Mouse (Mus musculus) adrenal gland, adult 2 months (tissue): ENCODE measurements around the gene Prss16. TPM values are rescaled to one million over a fixed set of nuclear protein-coding genes. Genes with fewer than 3 reads are reported as not detected.

Experiments
- DNase-seq: peaks from one replicate; pipeline ENCODE4 v3.0.0; 2021
- polyA plus RNA-seq: library from polyadenylated mRNA; depleted of rRNA; stranded (reverse); fragments of >200 nt; gene quantifications from 2 replicates; pipeline ENCODE4 v1.2.3, GENCODE M21; 2012
- total RNA-seq, 2 experiments: library from RNA; stranded (reverse); gene quantifications; 2 replicates each; pipeline ENCODE4 v1.2.3; 2021

Prss16 gene
- total and polyA plus RNA-seq, 3 experiments, result 0.61 to 1.0 TPM; not detected in 1

DNA sequence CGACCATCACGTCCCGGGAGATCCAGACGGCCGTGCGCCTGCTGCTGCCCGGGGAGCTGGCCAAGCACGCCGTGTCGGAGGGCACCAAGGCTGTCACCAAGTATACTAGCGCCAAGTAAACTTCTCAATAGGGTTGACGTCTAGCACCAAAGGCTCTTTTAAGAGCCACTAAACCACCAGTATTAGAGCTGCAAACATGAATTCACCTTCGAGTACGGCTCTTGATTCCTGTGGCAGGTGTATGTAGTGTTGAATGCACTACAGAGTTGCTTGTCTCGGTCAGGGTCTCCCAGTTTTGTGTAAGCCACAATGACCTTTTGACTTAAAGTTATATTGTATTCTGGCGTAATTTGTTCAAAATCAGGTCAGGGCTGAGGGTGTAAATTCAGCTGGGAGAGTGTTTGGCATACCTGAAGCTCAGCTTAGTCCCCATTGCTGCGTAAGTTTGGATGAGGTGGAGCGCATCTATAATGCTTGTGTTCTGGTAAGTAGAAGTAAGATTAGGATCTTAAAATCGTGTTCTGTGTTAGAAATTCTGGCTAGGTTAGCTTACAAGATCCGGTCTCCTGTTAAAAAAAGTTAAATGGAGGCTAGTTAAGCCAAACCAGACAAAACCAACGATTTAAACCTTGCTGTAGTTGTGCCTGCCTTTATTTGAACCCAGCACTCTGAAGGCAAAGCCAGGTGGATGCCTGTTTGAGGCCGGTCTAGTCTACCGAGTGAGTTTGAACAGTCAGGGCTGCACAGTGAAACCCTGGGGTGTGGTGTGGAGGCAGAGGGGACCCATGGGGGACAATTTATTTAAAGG, 26.8 kb upstream of the Prss16 start:
- no peak for DNase-seq

DNA sequence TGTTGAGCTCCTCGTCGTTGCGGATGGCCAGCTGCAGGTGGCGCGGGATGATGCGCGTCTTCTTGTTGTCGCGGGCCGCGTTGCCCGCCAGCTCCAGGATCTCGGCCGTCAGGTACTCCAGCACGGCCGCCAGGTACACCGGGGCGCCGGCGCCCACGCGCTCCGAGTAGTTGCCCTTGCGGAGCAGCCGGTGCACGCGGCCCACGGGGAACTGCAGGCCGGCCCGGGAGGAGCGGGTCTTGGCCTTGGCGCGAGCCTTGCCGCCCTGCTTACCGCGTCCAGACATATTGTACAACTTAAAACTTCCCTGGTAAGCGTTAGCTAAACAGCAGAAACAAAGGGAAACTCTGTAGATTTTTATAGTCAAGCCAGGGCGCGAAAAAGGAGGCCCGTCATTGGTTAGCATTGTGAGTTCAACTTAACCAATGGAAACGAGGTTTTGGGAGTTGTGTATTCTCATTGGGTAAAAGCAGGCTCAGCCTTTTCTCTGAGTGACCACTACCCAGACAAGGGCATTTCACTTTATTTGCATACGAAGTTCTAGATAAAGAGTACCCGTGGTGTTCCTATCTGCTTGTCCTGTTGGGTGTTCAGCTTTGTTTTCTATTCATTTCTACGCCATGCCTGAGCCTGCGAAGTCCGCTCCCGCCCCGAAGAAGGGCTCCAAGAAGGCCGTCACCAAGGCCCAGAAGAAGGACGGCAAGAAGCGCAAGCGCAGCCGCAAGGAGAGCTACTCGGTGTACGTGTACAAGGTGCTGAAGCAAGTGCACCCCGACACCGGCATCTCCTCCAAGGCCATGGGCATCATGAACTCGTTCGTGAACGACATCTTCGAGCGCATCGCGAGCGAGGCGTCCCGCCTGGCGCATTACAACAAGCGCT, 26.0 kb upstream of the Prss16 start, which contains the start of the genes Hist1h2ah and Hist1h2bk:
Gene Hist1h2ah, minus strand, starts transcription at position 302 of the 882 bp plus-strand sequence.
Gene Hist1h2bk, plus strand, starts transcription at position 604 of the 882 bp plus-strand sequence.
- DNase-seq, result peak; percentile 90

DNA sequence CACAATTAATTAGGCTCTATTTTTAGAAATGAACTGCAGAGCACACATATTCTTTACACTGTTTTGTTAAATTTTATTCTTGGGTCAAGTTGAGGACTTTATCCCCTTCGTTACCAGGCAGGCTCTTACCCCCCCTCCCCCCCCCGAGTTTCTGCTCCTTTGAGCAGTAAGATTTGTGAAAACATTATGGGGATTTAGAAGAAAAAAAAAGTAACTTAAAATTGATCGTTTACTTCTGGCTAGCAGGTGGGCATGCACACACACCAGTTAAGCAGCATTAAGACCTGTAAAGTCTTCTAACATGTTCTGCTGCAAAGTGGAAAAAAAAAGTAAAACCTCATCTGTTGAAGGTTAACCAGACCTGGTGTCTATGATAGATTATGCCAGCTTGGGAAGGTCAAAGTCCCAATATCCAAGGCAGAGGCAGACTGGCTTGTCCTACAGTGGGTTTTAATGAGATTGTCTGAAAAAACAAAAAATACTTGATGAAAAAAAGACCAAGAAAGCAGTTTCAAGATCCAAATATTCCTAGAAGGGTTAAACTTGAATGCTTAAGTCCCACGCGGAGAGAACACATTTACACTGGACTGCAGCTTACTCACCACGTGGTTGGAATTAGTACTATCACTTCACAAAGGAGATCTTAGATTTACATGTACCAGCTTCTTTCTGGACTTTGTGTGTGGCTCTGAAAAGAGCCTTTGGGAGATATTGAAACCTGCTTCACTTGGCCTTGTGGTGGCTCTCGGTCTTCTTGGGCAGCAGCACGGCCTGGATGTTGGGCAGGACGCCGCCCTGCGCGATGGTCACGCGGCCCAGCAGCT, 25.1 kb upstream of the Prss16 start:
- peak; percentile 31 for DNase-seq

DNA sequence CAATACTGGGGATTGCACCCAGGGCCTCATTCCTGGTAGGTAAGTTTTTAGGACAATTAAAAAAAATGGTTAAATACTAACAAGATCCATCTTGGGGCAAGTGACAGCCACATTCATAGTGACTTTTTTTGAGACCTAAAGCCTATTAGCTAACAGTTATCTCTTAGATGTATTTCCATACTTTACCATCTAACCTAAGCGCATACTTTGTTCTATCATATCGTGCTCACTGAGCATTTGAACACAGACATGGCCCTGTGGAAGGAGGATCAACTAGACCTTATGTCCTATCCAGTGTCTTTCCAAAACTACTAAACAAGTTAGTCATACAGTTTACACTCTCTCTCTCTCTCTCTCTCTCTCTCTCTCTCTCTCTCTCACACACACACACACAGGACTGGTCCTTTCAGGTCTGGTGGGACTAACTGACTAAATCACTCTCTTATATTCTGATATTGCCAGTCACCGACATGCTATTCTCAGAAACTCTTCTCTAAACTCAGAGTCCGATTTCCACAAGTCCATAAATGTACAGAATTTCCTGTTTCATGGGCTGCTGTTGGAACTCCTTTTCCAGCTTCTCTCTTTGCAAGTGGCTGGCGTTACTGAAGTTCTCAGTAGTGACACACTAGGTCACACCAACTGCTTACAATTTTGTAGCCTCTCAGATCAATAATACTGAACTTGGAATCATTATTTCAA, 24.4 kb upstream of the Prss16 start:
- no peak for DNase-seq

DNA sequence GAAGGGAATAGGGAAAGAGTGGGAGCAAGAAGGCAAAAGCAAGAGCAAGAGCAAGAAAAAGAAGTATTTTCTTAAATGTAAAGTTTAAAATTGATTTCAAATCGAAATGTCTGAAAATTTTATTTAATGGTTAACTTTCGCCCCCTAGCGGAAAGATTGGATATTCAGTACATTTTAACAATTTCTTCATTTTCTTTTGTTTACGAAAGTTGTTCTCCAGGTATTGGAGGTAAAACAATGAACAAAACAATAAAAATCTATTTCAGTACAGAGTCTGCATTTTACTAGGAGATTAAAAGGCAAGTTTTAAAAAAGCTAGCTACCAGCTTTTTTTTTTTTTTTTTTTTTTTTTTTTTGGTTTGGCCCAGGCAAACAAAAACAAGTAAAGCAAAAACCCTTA, 21.0 kb upstream of the Prss16 start:
- no peak for DNase-seq

DNA sequence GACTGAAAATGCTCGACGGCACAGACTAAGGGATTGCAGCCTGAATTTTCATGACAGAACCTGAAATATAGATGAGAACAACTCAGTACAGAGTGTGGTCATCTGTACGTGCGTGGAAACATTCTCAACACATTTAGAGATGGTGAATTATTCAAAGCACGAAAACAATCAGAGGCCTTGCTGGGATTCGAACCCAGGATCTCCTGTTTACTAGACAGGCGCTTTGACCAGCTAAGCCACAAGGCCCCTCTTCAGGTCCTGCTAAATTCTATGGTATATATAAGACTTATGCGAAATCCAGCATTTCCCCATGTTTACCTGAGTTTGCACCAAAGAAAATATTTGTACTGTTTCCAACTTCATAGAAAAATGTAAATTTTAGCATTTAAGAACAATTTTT, 20.4 kb upstream of the Prss16 start:
- DNase-seq, result no peak

DNA sequence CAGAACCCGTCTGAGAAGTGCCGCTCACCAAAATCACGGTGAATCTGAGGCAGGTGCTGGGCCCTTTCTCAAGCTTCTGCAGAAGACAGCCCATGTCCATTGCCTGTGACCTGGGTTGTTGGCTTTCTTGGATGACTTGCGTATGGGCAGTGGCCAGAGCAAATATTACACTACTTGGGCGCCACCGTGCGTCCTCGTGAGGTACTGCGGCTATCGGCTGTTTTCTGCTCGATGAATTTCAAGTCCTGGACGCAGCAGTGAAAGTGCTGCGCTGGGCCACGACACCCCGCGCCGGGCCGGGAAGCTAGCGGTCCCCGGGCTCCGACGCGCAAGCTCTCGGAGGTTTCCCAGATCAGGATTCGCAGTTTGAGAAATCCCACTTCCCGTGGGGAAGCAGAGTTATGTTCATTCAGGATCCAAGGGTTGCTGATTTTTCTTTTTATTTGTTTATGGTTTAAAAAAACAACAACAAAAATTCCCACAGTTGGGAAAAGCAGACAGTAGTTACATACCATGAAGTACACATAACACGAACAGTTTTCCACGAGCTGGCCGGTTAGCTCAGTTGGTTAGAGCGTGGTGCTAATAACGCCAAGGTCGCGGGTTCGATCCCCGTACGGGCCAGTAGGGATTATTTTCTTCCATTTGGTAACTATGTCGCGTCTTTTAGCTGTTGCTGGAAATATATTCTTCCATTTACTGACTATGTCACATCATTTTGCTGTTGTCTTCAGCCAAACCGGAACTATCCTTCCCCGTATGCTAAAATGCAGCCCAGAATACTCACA, 19.3 kb upstream of the Prss16 start:
- peak; percentile 96 for DNase-seq

DNA sequence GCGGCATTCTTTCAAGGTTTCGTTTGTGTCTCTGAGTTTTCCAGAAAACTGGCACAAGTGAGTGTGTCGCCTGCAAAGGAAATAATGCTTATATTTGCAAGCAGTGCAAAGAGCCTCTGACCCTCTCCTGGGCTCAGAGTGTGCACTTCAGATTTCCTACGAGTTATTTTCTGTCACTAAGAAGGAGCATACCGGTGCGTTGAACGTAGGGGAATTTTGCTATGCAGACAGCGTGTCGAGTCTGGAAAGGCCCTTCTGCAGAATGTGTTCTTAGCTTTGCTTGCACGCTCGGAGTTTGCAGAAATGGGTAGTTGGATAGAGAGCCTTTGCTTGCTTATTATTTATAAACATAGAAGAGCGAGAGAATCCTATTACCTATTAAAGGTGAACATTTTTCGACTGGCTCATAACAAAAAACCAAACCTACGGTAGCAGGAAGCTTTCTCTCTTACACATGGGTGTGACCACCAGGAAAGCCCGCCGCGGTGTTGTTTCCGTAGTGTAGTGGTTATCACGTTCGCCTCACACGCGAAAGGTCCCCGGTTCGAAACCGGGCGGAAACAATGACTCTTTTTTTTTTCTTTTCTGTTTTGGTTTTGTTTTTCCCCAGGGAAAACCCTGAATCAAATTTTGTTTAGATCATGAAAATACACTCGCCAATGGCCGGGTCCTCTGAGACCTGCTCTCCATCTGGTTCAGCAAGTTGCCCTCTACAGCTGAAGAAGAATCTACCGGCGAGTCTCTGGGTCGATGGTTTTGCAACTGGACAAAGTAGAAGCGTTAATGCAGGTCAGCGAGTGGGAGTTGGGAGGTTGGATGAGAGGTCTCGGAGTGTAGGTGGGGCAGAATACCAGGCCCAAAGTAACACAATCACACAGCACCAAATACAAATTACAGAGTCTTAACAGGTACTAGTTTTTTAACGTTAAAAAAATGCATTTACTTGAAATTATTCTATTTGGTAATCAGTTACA, 16.8 kb upstream of the Prss16 start:
- peak; percentile 88 for DNase-seq

DNA sequence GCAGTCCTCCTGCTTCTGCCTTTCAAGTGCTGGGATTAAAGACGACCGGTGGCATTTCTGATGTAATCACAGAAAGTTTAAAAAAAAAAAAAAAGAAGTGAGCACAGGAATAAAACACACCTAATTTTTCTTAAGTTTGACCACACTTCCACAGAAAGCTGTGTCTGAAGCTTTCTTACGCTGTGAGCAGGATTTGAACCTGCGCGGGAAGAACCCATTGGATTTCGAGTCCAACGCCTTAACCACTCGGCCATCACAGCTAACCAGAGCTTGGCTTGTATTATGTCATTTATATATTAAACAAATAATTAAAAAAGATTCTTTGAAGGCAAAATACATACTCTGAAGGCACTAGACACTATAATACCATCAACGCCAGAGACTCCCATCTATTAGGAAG, 12.7 kb upstream of the Prss16 start:
- peak; percentile 87 for DNase-seq

DNA sequence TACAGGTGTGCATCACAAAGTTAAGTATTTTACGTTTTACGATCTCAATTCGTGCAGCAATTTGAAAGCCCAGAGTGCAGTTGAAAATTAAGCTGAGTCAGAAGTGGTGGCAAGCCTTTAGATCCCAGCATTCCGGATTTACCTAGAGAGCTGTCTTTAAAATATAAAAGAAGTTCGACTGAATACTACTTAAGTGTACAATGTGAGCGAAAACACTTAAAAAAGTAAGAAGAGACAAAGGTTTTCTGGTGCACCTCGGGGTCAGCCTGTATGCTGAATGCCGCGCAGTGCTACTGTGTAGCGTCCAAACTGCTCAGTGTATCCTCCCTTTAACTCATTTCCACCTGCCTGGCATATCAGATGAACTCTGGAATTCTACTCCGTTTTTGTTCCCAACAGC, 12.0 kb upstream of the Prss16 start:
- DNase-seq, result no peak

DNA sequence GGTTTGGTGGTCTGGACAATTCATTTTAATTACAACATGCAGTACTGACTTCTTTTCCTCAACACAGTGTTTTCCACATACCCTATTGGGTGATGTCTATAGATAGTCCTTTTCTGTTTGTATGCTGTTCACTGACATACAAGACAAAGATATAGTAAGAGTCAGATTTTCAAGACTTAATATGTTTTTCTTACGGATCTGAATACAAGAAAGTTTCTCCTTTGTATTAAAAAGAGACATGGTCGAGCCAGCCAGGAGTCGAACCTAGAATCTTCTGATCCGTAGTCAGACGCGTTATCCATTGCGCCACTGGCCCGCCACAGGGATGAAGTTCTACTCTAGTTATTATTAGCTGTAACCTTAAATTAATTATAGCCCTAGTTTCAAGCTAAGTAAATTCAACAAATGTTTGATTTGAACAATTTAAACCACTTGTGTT, 11.4 kb upstream of the Prss16 start:
- DNase-seq, result peak; percentile 83

DNA sequence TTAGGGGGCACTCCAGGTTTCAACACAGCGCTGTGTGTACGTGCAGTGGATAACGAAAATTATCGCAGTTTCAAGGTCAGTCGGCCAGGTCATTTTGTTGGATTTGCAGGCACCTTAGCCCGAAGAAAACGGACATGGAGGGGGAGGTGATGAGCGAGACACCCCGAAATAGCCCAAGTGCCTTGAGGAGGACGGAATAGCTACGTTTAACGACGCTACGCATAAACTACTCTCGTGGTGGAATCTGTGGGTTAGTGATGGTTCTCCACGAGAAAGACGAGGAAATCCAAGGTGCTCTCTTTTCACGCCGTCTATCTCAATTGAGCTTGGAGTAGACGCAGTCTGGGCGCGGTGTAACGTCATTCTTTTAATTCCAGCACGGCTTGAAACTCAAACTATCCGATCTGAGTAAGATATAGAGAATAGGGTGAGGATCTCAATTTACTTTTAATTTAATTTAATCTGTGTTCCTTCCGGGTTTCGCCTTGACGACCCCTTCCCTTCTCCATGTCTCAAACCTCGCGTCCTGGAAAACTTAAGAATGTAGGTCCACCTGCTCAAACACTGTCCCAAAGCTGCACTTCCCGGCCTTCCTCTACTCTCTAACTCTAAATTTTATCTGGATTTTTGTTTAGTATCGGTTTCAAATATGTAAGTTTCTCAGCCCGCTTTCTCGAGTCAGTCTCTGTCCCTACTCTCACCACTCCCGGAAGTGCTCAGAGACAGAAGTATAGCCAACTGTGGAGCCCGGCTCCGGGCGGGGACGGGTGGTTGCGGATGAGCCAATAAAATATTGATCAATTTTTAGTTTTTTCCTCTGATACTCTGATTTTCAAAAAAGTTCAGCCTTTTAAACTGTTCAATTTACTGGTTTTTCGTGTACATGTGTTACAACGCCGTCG, 10.6 kb upstream of the Prss16 start:
- DNase-seq, result peak; percentile 43

DNA sequence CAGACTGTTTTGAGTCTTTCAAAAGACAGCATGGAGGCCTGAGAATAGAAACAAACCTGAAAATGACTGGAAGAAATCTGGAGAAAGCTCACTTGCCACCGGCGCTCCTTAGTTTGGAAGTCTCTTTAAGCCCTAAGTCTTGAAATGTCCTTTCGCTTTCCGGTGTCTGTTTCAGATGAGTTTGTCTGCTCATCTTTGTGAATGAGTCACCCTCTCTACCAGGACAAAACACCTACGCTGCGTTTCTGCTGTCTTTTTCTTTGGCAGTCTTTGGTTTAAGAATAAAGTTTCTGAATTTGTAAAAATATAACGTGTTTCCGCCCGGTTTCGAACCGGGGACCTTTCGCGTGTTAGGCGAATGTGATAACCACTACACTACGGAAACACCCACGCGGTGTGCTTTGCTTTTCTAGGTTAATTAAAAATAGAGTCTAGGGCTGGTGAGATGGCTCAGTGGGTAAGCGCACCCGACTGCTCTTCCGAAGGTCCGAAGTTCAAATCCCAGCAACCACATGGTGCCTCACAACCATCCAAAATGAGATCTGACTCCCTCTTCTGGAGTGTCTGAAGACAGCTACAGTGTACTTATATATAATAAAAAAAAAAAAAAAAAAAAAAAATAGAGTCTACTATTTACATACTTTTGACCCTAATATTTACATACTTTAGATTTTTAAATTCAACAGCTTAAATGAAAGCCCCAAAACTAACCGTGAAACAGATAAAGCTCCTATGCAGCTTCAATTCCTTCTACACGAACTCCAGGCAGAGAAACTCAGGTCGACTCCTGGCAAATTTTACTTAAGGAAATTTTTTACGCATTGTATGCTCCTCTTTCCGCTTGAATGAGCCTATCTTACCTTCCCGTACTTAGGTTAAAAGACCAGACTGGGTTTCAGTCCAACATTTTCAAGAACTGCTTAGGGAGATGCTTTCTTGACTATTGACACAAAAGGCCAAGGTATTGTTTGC, 6.2 kb upstream of the Prss16 start:
- DNase-seq, result peak; percentile 83

DNA sequence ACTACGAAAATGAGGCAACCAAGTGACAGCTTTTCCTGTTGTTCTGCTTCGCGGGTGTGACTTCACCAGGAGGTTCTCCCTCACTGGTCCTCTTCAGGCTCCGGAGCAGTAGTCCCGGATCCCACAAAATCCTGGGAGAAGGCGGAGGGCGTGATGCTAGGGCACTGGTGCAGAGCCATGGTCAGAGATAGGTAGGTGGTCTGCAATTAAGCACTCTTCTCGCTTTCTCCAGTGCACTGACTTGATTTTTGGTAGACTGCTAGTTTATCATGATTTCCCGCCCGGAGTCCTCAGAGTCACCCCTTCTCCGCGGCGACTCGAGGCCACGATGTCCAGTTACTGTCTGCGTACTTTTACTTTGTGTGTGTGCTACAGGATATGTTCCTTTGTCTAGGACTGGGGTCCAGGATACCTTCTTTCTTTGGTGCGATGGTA, 4.9 kb upstream of the Prss16 start:
- no peak for DNase-seq

DNA sequence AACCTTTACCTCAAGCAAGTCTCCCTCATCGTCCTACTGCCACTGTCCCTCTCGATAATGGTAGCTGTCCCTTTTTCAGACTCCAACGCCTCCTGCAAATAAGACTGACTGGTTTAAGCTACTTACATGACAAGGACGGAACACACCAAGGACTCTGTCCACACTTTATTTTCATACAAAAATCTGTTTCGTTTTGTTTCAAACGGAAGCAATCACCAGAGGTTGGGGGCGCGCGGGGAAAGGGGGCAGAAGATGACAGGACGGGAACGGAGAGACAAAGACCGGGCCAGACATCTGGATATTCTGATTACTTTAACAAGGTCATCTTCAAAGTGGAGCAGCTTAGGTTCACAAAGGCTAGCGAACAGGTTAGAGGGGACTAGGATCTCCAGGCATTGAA, 4.2 kb upstream of the Prss16 start:
- DNase-seq, result no peak

DNA sequence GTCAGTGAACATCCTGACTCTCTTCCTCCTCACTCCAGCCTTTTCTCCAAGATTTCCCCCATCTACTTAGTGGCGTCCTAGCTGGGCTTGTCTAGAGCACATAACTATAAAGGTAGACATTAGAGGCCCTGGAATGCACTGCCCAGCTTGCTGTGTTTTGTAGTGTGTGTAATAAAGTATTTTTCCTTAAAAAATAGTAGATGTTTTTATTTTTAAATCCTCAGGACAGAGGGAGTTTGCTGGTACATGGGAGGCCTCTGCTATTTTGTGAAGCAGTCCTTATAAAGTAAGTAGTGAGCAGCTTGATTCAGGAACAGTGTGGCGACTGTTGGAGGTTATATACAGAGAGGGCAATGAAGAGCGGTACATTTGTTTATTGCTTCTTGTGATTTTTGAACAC, 835 bp downstream of the Prss16 start:
- DNase-seq, result no peak

DNA sequence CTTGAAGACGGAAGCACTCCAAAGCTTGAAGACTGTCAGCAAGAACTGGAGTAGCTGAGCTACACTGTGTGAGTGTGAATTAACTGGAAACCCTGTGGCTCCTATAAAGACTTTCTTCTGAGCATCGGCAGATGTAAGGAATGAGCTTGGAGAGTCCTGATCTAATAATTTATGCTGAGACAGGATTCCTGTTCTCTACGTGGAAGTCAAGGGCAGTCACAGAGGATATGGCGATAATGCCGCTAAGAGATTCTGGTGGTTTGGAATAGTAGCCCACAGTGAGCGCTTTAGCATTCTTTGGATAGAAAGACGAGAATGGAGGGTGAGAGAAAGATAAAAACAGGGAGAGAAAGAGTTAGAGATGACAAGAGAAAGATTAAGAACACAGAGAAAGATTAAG, 1.7 kb downstream of the Prss16 start:
- DNase-seq, result no peak
